Mouse (Mus musculus) retina, adult 2 months (tissue): ENCODE measurements around the gene Pip5k1c.
A peak's percentile ranks its signal among the peaks of the same experiment; 100 is the strongest.

Experiments used
- DNase-seq: peaks from one replicate; pipeline ENCODE4 v3.0.0-alpha.2; 2012; ENCODE audit warnings: low read depth, low spot score

Gene Pip5k1c

DNA sequence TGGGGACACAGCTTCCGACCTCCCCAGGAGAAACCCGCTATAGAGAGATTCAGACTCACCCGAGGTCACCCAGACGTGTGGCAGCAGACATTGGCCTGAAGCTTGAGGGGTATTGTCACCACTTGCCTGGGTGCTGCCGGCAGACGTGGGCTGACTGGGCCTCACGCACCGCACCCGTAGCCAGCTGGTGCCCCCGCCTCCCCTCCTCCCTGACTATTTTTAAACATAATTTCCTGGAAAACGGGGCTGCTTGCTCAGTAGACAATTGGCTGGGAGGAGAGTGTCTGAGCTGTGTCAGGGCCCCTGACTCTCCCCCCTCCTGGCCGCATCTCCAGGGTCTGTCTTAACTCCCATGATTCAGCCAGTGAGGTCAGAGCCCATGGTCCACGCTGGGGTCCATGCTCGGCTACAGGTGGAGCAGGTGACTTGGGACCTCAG, 10.0 kb downstream of the Pip5k1c start:
- no peak for DNase-seq

DNA sequence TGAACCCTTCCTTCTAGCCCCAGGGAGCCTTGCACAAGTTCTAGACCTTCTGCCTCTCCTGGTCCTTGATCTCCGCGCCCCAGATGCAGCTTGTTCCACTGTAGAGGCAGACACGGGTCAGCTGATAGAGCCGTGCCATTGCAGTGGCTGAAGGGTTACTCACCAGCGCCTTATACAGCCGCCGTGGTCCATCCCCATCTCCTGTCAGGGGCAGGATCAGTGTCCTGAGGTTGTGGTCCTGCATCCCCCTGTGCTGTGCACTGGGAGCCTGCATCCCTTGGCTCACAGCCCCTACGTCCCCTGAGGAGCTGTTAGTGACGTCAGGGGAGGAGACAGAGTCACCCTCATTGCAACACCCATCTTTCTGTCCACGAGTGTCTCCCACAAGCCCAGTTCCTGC, 10.5 kb downstream of the Pip5k1c start:
- DNase-seq: no peak

DNA sequence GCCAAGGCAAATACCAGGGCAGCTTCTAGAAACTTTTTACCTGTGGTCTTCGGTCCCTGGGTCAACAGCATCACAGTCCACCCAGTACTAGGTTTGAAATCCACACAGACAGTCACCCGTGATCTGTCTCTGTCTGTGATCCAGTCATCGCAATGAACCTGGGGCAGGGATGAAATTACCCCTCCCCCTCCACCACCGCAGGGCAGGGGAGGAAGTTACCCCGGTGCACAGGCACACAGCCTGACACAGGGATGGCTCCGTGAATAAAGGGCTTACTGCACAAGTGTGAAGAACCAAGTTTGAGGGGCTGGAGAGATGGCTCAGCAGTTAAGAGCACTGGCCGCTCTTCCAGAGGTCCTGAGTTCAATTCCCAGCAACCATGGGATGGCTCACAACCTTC, 11.0 kb downstream of the Pip5k1c start:
- no peak for DNase-seq

DNA sequence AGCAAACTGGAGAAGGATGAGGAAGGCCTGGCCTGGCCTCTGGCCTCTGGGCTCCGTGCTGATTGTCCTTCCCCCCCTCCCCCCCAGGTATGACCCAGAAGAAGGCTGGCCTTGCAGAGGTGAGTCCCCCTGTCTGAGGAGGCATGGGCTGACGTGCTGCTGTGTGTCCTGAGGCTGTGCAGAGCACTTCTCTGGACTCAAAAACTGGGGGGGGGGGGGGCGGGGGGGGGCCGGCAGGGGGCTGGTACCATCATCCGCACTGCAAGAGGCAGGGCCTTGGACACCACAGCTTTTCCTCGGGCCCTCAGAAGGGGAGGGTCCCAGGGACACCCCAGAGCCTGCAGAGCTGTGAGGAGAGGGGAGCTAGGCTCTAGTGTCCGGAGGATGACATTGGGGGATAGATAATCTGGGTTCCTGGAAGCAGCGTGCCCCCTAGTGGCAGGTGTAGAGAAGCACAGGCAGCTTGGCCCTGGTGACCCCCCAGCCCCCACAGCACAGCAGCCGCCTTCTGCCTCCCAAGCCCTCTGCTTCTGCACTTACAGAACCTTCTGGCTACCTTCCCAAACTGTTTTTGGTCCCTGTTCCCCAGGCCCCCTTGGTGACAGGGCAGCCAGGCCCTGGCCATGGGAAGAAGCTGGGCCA, 12.0 kb downstream of the Pip5k1c start:
- no peak for DNase-seq

DNA sequence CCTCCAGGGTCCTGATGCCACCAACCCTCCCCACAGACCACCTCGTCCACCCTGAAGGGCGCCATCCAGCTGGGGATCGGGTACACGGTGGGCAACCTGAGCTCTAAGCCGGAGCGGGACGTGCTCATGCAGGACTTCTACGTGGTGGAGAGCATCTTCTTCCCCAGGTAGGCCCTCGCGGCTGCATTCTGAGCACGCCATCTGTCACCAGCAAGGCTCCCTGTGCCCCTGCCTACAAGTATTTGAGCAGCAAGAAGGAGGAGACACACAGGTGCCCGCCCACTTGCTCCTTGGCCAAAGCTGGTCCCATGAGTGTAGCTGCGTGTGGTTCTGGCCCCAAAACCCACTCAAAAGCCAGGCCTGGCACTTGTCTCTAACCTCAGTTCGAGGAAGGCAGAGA, 12.9 kb downstream of the Pip5k1c start:
- no peak for DNase-seq

DNA sequence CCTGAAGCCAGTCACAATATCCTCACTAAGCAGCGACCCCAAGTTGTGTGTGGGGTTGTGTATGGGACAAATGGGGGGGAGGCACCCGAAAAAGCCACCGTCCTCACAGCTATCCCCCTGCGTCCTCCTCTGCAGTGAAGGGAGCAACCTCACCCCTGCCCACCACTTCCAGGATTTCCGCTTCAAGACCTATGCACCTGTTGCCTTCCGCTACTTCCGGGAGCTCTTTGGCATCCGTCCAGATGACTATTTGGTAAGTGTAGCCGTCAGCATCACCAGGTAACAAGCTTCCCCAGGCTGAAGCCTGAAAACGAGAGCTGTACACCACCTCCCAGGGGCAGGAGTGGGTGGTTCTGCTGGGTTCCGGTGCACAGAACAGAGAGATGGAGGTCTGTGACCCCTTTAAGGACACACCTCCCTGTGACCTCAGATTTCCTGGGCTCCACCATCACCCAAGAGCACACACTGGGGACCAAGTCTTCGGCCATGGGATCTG, 13.5 kb downstream of the Pip5k1c start:
- DNase-seq: no peak

DNA sequence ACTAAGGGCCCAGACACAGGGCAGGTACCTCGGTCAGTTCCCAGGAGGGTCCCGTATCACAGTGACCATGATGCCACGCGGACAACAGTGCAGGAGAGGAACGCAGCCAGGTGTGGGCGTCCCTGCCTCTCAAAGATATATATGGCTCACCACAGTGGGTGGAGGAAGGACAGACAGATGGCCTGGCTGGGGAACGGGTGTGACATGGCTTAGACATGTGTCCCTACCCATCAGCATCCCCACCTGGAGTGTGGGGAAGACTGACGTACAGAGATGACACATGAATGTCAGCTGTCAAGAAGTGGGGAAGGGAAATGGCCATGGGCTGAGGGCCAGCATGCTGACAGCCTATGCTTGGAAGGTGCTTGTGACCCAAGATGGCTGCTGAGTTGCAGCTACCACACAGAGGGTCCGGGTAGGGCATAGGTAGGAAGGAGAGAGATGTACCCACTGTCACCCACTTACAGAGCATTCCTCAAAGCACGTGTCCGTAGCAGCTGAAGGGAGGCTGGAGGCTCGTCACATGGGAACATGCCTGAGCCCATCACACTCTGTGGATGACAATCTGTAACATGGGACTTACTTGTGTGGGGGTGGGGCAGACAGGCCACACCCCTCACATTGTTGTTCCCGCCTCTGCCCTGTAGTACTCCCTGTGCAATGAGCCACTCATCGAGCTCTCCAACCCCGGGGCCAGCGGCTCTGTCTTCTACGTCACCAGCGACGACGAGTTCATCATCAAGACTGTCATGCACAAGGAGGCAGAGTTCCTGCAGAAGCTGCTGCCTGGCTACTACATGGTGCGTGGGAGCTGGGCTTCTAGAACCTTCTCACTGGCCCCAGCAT, 14.3 kb downstream of the Pip5k1c start:
- DNase-seq: no peak

DNA sequence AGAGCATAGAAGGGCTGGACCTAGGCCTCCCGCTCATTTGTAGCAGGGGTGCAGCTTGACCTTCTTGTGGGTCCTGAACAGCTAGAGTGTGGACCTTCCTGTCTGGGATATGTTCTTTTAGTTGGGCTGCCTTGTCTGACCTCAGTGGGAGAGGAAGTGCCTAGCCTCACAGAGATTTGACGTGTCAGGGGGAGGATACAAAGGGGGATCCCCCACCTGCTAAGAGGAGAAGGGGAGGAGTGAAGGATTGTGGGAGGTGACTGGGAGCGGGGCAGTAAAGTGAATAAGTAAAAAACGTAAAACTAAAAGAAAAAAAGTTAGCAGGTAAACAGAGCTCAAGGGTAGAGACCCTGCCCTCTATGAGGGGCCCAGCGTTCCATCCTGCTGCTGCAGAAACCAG, 16.8 kb downstream of the Pip5k1c start:
- no peak for DNase-seq

DNA sequence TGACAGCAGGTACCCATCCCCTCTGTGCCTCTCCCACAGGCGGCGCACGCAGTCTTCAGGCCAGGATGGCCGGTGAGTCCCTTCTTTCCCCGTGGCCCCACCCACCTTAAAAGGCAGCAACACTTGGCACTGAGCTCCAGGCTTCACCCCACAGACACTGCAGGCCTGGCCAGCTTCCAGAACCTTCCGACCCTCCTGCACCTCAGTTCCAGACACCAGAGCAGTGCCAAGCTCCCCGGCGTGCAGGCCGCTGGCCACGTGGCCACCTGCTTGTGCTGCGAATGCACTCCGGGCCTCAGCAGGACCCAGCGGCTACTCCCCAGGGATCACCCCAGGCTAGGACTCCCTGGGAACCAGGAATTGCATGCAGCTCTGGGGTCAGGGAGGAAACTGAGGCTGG, 20.8 kb downstream of the Pip5k1c start:
- DNase-seq: no peak

DNA sequence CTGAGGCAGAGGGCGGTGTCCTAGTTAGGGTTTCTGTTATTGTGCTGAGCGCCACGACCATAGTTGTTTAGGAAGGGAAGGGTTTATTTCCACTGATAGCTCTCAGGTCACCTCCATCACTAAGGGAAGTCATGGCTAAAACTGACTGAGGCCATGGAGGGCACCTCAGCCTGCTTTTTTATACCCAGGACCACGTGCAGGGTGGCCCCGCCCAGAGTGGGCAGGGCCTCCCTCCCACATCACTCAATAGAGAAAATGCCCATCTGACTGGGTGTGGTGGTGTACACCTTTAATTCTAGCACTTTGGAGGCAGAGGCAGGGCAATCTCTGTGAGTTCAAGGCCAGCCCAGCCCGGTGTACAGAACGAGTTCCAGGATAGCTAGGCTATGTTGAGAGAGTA, 21.4 kb downstream of the Pip5k1c start:
- no peak for DNase-seq

DNA sequence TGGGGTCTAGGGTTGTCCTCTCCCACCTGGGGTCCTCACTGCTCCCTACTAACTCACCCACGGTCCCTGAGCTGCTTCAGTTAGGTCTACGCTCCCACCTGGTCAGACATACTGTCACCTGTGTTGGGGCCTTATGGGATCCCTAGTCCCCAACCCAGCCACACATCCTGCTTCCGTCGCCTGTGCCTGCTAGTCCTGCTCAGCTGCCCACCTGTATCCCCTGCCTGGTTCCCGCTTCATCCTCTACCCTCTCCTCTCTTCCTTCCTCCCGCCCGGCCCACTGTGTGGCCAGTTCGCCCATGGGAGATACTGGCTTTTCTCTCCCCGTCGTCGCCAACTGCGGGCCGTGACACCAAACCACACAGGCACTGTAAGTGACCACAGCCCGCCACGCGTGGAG, 22.8 kb downstream of the Pip5k1c start:
- DNase-seq: no peak

DNA sequence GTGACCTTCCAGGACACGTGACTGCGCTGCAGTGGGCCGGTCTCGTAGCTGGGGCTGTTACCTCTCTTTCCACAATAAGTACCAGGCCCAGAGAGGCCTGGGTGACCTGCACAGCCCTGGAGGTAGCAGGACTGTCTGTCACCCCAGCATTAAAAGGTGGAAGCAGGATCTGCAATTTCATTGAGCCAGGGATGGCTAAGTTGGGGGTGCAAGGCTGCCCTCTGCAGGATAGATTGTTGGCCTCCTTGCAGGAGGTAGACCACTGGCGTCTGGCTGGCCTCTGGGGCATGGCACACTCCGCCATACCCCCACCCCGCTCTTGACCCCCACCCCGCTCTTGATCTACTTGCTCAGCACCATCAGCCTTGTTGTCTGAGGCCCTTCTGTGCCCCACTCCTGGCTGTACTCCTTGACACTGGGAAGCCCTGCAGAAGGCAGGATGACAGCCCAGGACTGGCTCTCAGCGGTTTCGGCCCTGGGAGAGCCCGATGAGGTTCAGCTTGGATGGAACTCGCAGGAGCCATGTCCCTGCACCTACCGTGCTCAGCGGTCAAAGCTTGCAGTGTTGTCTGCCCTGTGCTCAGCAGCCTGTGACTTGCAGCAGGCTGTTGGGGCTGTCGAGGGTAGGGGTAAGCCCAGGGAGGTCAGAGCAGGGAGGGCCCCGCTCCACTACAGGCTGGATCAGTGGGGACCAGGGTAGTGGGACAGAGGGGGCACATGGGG, 23.7 kb downstream of the Pip5k1c start:
- DNase-seq: no peak

DNA sequence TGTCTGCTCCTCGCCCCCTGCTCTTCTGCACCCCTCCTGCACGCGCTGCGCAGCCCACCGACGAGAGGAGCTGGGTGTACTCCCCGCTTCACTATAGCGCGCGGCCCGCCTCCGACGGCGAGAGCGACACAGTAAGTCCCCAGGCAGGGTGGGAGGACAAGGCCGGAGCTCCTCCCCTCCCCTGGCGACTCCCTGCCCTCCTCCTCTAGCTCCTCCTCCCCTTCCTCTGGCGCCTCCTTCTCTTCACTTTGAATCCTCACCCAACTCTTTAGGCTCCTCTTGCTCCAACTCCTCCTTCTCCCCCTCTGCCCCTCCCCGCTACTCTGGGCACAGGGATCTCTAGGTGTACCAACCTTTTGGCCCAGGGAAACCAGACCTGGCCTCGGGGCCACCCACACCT, 24.5 kb downstream of the Pip5k1c start:
- DNase-seq: no peak

DNA sequence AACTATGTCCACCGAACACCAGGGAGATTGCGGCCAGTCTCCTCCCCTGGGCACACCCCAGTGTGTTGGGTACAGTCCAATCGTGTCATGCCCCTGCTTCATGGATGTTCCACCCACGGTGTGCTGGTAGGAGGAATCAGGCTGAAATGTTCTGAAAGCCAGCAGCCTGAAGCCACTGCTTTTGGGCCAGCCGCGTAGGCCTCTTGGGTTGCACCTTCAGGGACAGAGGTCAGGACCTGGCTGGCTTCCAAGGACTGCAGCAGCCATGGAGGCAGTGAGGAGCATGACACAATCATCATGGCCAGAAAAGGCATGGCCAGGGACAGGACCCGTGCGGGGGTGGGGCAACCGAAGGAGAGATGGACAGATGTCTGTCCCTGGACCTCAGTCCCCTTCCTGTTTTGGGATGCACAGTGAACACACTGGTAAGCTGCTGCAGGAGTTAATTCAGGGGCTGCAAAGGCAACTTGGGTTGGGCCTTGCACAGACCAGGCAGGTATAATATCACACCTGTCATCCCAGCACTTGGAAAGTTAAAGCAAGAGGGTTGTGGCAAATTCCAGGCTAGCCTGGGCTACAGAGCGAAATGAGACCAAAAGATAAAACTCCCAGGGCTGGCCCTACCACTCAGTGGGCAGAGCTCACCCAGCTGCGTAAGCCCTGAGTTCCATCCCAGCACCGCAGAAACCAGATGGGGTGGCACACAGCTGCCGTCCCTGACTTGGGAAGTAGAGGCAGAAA, 26.0 kb downstream of the Pip5k1c start:
- DNase-seq: no peak

DNA sequence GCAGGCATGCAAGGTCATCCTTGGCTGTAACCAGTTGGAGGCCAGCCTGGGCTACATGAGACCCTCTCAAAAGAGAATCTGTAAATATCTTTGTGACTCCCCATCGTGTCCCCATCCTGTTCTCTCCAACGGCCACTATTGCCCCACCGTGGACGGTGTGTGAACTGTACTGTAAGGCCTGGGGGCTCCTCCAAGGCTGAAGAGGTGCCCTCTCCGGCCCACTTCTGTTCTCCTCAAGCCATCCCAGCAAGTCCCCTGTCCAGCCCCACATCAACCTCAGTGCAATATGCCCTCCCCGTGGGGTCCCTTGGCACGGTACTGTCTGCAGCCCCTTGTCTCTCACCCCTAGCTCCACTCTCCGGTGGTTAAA, 26.6 kb downstream of the Pip5k1c start:
- DNase-seq: no peak

DNA sequence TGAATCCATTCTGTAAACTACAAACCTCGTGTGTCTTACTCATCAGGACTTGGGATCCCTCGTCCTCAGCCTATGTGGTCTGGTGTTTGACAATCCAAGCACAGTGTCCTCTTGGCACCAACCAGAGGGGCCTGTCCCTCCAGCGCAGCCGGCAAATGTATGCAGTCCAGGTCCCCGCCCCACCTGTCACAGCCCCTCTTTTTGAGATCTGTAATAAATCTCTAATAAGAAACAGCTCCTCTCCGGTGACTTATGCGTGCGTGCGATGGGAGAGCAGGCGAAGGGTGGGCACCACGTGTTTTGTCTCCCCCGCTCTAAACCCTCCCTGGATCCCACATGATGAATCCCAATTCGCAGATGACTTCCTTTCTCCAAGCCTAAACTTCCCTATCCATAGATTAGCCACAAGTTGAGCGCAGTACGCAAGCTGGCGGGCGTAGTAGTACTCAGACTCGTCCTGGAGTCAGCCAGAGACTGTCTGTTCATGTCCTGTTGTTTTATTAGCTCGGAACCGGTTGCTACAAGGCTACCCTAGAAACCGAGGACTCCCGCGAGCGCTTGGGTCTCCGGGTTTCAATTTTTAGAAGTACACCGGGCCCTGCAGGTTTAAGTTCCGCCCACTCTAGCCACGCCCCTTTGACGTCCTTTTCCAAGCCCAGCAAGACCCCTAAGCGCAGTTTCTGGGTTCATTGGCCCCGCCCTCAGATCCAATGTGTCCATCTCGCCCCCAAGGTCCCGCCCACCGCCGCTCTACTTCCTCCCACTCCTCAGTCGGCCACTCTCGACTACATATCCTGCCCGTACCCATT, 27.2 kb downstream of the Pip5k1c start:
- no peak for DNase-seq

DNA sequence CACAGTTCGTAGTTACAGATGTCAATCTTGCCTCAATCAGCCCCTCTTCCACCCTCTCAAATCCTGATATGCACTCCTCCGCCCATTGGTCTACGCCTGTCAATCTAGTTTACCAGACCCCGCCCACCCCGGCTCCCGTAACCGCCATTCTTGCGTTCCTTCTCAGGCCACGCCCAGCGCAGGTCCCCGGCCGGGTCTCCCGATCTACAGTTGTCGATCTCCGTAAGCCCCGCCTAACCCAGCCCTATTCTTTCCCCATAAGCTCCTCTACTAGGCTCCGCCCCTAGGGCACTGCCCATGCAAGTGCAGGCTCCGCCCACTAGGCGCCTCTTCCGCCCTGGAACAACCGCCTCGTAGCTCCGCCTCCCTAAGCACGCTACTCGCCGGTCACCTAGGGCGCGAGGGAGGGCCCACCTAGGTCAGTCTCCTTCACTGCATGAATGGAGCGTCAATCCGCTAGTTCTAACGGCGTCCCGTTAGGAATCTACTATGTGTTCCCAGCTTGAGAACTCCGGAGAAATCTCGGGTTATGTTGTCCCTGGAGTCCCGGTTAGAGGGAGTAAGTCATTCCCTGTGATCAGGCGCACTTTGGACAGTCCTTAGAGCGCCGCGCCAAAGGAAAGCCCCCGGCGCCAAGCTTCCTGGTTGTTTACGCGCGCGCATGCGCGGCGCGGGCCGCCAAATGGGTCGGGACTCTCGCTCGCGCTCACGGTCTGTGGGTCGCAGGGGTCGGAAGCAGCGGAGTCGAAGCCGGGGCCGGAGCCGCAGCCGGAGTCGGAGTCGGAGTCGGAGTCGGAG, 28.0 kb downstream of the Pip5k1c start, which contains the start of gene Cactin:
Gene Cactin, plus strand, starts transcription at position 554 of the 798 bp plus-strand sequence.
- peak; percentile 100 for DNase-seq

DNA sequence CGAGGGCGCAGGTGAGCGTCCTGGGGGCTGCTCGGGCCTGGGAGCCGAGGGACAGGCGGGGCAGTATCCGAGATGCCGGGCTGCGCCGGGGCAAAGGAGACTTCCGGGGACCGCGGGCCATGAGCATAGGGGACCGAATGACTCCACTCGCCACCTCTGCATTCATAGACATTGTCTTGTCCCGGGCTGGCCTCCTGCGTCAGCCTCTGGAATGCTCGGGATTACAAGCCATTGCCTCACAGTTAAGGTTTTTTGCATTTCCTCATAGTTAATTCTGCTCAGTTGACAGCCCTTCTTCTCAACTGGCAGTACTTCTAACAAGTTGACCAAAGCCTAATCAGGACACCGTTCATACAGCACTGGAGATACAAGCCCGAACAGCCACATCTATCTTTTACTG, 28.7 kb downstream of the Pip5k1c start:
- no peak for DNase-seq

DNA sequence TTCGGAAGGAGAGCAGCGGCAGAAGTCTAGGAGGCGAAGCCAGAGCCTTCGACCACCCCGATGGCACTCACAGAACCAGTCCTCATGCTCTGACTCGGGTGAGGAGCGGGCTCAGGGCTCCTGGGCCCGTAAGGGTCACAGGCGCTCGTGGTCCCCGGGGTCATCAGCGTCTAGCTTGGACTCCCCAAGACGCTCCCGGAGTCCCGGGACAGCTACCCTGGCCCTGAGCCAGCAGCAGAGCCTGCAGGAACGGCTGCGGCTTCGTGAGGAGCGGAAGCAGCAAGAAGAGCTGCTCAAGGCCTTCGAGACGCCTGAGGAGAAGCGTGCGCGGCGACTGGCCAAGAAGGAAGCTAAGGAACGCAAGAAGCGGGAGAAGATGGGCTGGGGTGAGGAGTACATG, 29.7 kb downstream of the Pip5k1c start:
- DNase-seq: no peak

DNA sequence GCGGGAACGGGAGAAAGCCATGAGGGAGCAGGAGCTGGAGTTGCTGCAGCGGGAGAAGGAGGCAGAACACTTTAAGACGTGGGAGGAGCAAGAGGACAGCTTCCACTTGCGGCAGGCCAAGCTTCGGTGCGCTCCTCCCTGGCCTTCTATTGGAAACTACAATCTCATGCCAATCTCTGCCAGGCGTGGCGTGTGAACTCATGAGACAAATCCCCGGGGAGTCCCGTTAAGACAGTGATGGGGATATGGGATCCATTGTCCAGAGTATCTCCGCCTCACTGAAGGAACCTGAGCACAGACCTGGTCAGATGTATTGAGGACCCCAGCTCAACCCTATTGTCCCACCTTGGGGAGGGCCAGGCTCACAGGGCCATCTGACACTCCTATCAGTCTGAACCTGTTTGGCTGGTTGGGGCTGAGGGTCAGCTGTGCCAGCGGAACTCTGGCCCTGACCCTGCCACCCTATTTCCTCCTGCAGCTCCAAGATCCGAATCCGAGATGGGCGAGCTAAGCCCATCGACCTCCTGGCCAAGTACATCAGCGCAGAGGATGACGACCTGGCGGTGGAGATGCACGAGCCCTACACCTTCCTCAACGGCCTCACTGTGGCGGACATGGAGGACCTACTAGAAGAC, 30.5 kb downstream of the Pip5k1c start:
- no peak for DNase-seq
